Mouse (Mus musculus) cerebellum, postnatal 14 days (tissue): ENCODE data around the gene Tacc3.

Source experiments
- DNase-seq, 2 experiments: peaks; one replicate each; pipeline ENCODE4 v3.0.0; 2021; ENCODE audit warnings: mixed read lengths in 2 of 2

Gene Tacc3

GRCm38 (mm10) chr5:33723019-33723640 lies 65.2 kb downstream of the Tacc3 start:
- no peak for DNase-seq

GRCm38 (mm10) chr5:33723641-33724465 lies 65.9 kb downstream of the Tacc3 start:
- no peak for DNase-seq

GRCm38 (mm10) chr5:33726081-33726647 lies 68.2 kb downstream of the Tacc3 start:
- peak in 1 of 2 experiments; percentile 36 for DNase-seq

- no peak for DNase-seq
Observed at GRCm38 (mm10) chr5:33726891-33727290, 69.0 kb downstream of the Tacc3 start.
